Mouse (Mus musculus): Measurements from ENCODE around the gene Sema4d.

GRCm38 (mm10) chr13:51778983-51779962, 14.3 kb downstream of the Sema4d start:
- TF ChIP-seq CTCF (IDR thresholded peaks at IDR 0.05; ENCODE audit: low read depth, low read length) (no peak), GATA2 (IDR thresholded peaks at IDR 0.05; ENCODE audit: borderline replicate concordance, low read depth, low read length) (no peak), POLR2AphosphoS5 (IDR thresholded peaks at IDR 0.05; ENCODE audit: insufficient replicate concordance, low read depth, low read length) (no peak), GATA1 (IDR thresholded peaks at IDR 0.05; ENCODE audit: borderline replicate concordance, low read length) (no peak)

Measured in G1E (cell line).